Mouse (Mus musculus) urinary bladder, postnatal 25 days (tissue): ENCODE data around the gene Ctbs.
A peak's percentile ranks its signal among the peaks of the same experiment; 100 is the strongest.

Experiments used
- DNase-seq: peaks from one replicate; pipeline ENCODE4 v3.0.0; 2022; ENCODE audit warnings: low spot score

Ctbs gene

DNA sequence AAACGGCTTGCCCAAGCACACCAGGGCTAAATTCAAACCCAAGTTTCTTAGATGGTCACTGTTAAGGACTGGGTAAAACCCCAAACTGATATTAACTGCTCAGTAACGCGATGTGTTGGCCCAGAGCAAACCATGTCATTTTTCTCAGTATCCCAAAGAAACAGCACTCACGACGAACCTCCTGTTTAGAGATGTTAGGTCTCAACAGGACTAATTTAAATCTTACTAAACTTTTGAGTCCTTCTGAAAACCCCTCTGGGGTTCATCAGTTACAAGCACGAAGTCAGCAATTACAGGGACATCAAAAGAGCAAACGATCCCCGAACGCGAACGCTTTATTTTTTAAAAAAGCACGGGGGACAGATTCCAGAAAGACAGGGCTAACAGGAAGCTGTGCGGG, 49.4 kb downstream of the Ctbs start:
- no peak for DNase-seq

DNA sequence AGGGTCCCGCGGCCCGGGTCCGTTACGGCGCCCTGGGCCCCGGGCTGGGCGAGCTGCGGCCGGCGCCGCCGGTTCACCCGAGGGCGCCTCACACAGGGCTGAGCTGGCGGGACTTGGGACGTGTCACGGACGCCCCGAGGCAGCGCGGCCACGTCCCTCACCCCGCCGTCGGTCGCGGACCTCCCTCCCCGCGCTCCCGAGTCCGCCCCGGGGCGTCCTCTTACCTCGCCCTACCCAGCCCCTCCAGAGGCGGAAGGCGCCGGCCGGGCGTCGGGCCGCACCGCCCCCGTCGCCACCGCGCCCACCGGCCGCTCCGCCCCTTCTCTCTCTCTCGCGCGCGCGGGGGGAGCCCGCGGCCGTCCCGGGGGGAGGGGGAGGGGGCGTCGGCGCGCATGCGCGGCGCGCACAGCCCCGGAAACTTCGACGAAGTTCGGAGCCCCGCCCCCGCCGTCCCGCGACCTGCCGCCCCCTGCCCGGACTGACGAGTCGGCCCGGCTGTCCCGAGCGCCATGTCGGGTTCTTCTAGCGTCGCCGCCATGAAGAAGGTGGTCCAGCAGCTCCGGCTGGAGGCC, 49.9 kb downstream of the Ctbs start, which contains the start of the genes Spata1 and Gng5:
Gene Spata1, minus strand, starts transcription at position 323 of the 572 bp plus-strand sequence.
Gene Gng5, plus strand, starts transcription at position 377 of the 572 bp plus-strand sequence.
- DNase-seq, result peak; percentile 86

DNA sequence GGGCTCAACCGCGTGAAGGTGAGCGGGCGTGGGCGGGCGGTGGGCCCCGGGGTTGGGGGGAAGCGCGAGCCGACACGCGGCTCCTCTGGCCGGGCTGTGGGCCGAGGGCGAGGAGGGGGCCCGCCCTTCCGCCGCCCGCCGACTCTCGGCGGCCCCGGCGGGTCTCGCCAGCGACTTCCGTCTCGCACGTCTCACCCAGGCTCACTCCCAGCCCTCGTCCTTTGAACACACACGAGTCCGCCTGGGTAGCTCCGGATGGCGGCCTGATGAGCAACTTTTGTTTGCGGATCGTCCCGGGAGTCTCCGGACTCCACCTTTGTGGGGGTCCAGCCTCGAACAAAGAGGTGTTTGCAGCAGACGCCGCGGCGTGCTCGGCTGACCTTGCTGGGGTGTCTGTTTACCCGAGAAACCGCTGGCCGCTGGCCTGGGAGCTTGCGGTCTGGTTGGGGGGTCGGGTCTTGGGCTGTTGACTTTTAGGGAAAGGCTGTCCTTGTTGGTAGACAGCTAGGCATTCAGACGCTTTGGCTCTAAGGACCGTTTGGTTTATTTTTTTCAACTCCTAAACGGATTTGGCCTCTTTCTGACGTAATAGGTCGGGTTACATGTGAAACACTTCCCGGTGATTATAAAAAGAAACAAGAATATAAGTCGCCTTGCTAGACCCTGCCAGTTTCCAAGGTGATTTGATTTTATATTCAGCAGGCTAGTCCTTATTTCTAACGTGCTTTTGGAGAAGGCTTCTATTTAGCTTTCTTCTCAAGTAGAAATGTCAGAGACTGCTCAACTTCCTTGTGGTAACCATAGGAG, 50.6 kb downstream of the Ctbs start:
- DNase-seq, result no peak

DNA sequence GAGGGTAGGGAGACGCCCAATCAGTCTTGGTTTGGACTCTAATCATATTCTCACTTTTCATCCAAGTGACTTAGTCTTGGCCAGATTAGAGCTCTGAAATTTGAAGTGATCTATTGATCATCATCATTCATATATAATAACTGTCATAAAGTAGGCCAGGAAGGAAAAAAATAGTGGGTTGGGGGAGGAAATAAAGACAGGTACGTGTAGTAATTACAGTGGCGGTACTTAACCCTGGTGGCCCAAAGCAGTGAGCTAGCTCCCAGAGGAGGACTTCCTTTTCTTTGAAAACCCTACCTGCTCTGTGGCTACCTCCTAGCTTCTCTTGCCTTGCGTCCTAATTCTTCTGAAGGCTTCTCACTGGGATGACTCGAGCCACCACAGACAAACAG, 51.2 kb downstream of the Ctbs start:
- no peak for DNase-seq

DNA sequence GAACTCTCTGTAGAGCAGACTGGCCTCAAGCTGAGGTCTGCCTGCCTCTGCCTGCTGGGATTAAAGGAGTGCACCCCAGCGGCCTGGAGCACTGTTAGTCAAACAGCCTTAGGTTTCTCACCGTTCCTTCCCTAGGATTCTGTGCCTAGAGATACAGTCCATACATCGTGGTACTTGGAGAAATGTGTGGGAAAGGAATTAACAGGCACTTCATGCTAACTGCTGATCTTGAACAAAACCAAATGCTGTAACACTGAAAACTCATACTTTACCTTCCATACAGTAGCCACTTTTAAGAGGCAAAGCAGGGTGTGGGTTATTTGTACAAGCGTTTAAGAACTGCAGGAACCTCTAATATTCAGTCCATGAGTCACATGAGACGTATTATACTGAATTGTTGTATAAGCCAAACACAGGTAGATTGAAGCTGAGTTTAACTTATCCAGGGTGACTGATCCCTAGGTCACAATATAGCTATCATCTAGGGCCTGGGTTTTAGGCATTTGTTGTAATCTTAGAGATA, 52.1 kb downstream of the Ctbs start:
- no peak for DNase-seq

DNA sequence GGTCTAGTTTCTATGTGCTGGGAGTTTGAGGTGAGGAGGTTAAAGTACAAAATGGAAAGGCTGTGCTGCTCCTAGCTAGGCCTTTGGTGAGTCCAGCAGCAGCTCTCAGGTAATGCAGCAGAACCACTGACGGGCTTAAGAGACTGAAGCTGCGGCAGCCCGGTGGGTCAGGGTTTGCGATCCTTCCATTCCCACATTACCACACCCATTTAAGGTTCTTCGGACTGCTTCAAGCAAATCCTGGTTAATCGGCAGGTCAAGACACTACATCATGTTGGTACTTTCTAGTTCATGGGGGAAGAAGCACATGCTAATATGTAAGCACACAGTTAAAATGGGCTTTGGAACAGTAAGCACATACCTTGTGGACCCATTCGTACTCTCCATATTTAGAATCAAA, 57.1 kb downstream of the Ctbs start:
- DNase-seq, result no peak
